Mouse (Mus musculus) CH12.LX (cell line): ENCODE measurements around the gene Dscam. TPM values are rescaled to one million over a fixed set of nuclear protein-coding genes. Genes with fewer than 3 reads are reported as not detected.

Source experiments
- DNase-seq: peaks from one replicate; pipeline ENCODE4 v3.0.0-alpha.2; 2013; ENCODE audit errors: extremely low read depth
- H3K27ac ChIP-seq: 2 replicates; pipeline ENCODE4 v1.5.1; 2012; ENCODE audit warnings: low read depth, mild to moderate bottlenecking, control low read depth, moderate library complexity; ENCODE audit not compliant: insufficient read depth
- H3K27me3 ChIP-seq: replicated peaks from 2 replicates; pipeline ENCODE3; 2012; ENCODE audit warnings: inconsistent platforms
- H3K36me3 ChIP-seq, 2 experiments: replicated peaks in 1 of 2; 2 replicates each; pipeline versions ENCODE3 to v1.6.1; 2012; ENCODE audit warnings: inconsistent platforms in 1 of 2, low read length in 1 of 2, mild to moderate bottlenecking in 1 of 2, mixed read lengths in 1 of 2, moderate library complexity in 1 of 2; ENCODE audit not compliant: control insufficient read depth in 1 of 2, insufficient read depth in 1 of 2
- H3K4me1 ChIP-seq, 2 experiments: 2 replicates each; pipeline ENCODE4 v1.6.1; 2012; ENCODE audit warnings: inconsistent platforms in 1 of 2, moderate library complexity in 1 of 2; ENCODE audit not compliant: insufficient read depth in 2 of 2, control insufficient read depth in 1 of 2
- H3K4me2 ChIP-seq: 2 replicates; pipeline ENCODE4 v1.6.1; 2012; ENCODE audit warnings: low read depth, mild to moderate bottlenecking, control low read depth; ENCODE audit not compliant: poor library complexity, insufficient read depth, severe bottlenecking
- H3K4me3 ChIP-seq, 3 experiments: fragments of 150-350 bp in 1 of 3; sonication (generic) in 1 of 3; replicated peaks in 1 of 3; 2 replicates each; pipeline versions ENCODE3 to v1.5.1; 2011 to 2012; ENCODE audit warnings: low read depth in 2 of 3, low read length in 2 of 3, mild to moderate bottlenecking in 2 of 3, moderate library complexity in 2 of 3, control low read depth in 1 of 3, improper control_type of control experiment in 1 of 3, inconsistent platforms in 1 of 3, mixed read lengths in 1 of 3; ENCODE audit not compliant: poor library complexity in 1 of 3
- H3K79me2 ChIP-seq: replicated peaks from 2 replicates; pipeline ENCODE4 v1.6.1; 2012; ENCODE audit warnings: mild to moderate bottlenecking, moderate library complexity; ENCODE audit not compliant: control insufficient read depth, poor library complexity, insufficient read depth, severe bottlenecking; ENCODE audit errors: extremely low read depth
- H3K9ac ChIP-seq: 2 replicates; pipeline ENCODE4 v1.6.1; 2012; ENCODE audit warnings: low read depth, mild to moderate bottlenecking, control low read depth, moderate library complexity; ENCODE audit not compliant: insufficient read depth
- H3K9me3 ChIP-seq: replicated peaks from 2 replicates; pipeline ENCODE3; 2012; ENCODE audit warnings: low read length, inconsistent platforms, mixed read lengths
- BHLHE40 ChIP-seq: IDR thresholded peaks from 2 replicates; pipeline ENCODE4 v1.6.1; 2011; ENCODE audit warnings: mild to moderate bottlenecking, low read depth, low read length, improper control_type of control experiment
- CHD2 ChIP-seq: IDR thresholded peaks from 2 replicates; pipeline ENCODE4 v1.6.1; 2011; ENCODE audit warnings: low read length, improper control_type of control experiment
- E2F4 ChIP-seq: IDR thresholded peaks from 2 replicates; pipeline ENCODE4 v1.6.1; 2011; ENCODE audit warnings: low read depth, low read length, improper control_type of control experiment; ENCODE audit not compliant: insufficient replicate concordance
- ETS1 ChIP-seq: conservative IDR thresholded peaks from 2 replicates; pipeline ENCODE4 v1.6.1; 2012; ENCODE audit warnings: low read depth, mild to moderate bottlenecking, inconsistent platforms, low read length, improper control_type of control experiment, moderate library complexity
- GABPA ChIP-seq: IDR thresholded peaks from 2 replicates; pipeline ENCODE4 v1.6.1; 2012; ENCODE audit warnings: low read depth, low read length, improper control_type of control experiment, inconsistent platforms; ENCODE audit not compliant: insufficient replicate concordance
- HCFC1 ChIP-seq: IDR thresholded peaks from 2 replicates; pipeline ENCODE4 v1.6.1; 2012; ENCODE audit warnings: low read depth, mild to moderate bottlenecking, inconsistent platforms, low read length, improper control_type of control experiment
- JUND ChIP-seq: conservative IDR thresholded peaks from 2 replicates; pipeline ENCODE4 v1.6.1; 2011; ENCODE audit warnings: low read depth, low read length, improper control_type of control experiment
- MAFK ChIP-seq: IDR thresholded peaks from 2 replicates; pipeline ENCODE4 v1.6.1; 2011; ENCODE audit warnings: low read length, improper control_type of control experiment; ENCODE audit not compliant: insufficient replicate concordance
- MEF2A ChIP-seq: IDR thresholded peaks from 2 replicates; pipeline ENCODE4 v1.6.1; 2014; ENCODE audit warnings: low read depth, mild to moderate bottlenecking, inconsistent platforms, low read length, improper control_type of control experiment, borderline replicate concordance
- MXI1 ChIP-seq: IDR thresholded peaks from 2 replicates; pipeline ENCODE4 v1.6.1; 2011; ENCODE audit warnings: mild to moderate bottlenecking, low read depth, low read length, improper control_type of control experiment
- MYC ChIP-seq: IDR thresholded peaks from 2 replicates; pipeline ENCODE4 v1.6.1; 2011; ENCODE audit warnings: low read depth, mild to moderate bottlenecking, improper control_type of control experiment, low read length
- NELFE ChIP-seq: IDR thresholded peaks from 2 replicates; pipeline ENCODE4 v1.6.1; 2011; ENCODE audit warnings: low read depth, low read length, improper control_type of control experiment
- POLR2A ChIP-seq: IDR thresholded peaks from 2 replicates; pipeline ENCODE4 v1.6.1; 2011; ENCODE audit warnings: low read depth, mild to moderate bottlenecking, improper control_type of control experiment, low read length
- POLR2AphosphoS2 ChIP-seq: IDR thresholded peaks from 2 replicates; pipeline ENCODE4 v1.6.1; 2011; ENCODE audit warnings: low read depth, low read length, improper control_type of control experiment
- RAD21 ChIP-seq: IDR thresholded peaks from 2 replicates; pipeline ENCODE4 v1.6.1; 2011; ENCODE audit warnings: low read depth, mild to moderate bottlenecking, low read length, improper control_type of control experiment, moderate library complexity
- TCF12 ChIP-seq: IDR thresholded peaks from 2 replicates; pipeline ENCODE4 v1.6.1; 2014; ENCODE audit warnings: low read depth, mild to moderate bottlenecking, inconsistent platforms, low read length, improper control_type of control experiment
- USF1 ChIP-seq: IDR thresholded peaks from 2 replicates; pipeline ENCODE4 v1.6.1; 2014; ENCODE audit warnings: low read depth, mild to moderate bottlenecking, inconsistent platforms, low read length, improper control_type of control experiment
- USF2 ChIP-seq: conservative IDR thresholded peaks from 2 replicates; pipeline ENCODE4 v1.6.1; 2011; ENCODE audit warnings: low read depth, low read length, improper control_type of control experiment
- ZC3H11A ChIP-seq: IDR thresholded peaks from 2 replicates; pipeline ENCODE4 v1.6.1; 2012; ENCODE audit warnings: low read depth, mild to moderate bottlenecking, inconsistent platforms, low read length, improper control_type of control experiment
- ZMIZ1 ChIP-seq: IDR thresholded peaks from 2 replicates; pipeline ENCODE4 v1.6.1; 2012; ENCODE audit warnings: low read depth, mild to moderate bottlenecking, inconsistent platforms, low read length, improper control_type of control experiment
- ZNF384 ChIP-seq: IDR thresholded peaks from 2 replicates; pipeline ENCODE4 v1.6.1; 2012; ENCODE audit warnings: low read depth, low read length, improper control_type of control experiment, inconsistent platforms
- dilution Hi-C: fragments of 300-500 bp; cut with MboI; formaldehyde crosslinking; loops from 2 replicates; pipeline ENCODE4 v1.14.3; 2020; ENCODE audit warnings: low sequenced_read_pairs; ENCODE audit not compliant: extremely low pct_unique_long_range_greater_than_20kb, extremely low pct_ligation_motif_present
- in situ Hi-C: fragments of 300-500 bp; cut with MboI; formaldehyde crosslinking; loops from 3 replicates; pipeline ENCODE4 v1.14.3; 2019; ENCODE audit warnings: low sequenced_read_pairs, low pct_ligation_motif_present, low pct_unique_long_range_greater_than_20kb, mixed read lengths
- polyA plus RNA-seq: library from polyadenylated mRNA; unstranded; fragments of >175 nt; gene quantifications from 2 replicates; pipeline ENCODE4 v1.2.1, GENCODE M21; 2012; ENCODE audit warnings: low read depth; ENCODE audit not compliant: insufficient read length
- total RNA-seq, 2 experiments: library from RNA; depleted of rRNA; stranded (reverse); fragments of 300-350 nt in 1 of 2; fragments of >200 nt in 1 of 2; gene quantifications; 2 replicates each; pipeline ENCODE4 v1.2.3; 2012 to 2014

Dscam gene
- total and polyA plus RNA-seq, 3 experiments, result under 0.01 to 0.39 (median 0.12) TPM

GRCm38 (mm10) chr16:97024406-97024805 is 146.1 kb downstream of the Dscam start:
- no peak for DNase-seq
- no peak for TF ChIP-seq NELFE
- Histone ChIP-seq H3K36me3 (no peaks in the 10 kb centered on the region), H3K27me3 (no peaks in the 10 kb centered on the region), H3K27ac (no peak overlapping the region), H3K9me3 (no peaks in the 10 kb centered on the region), H3K4me3 (no peak overlapping the region), H3K9ac (no peak overlapping the region), H3K79me2 (no peaks in the 10 kb centered on the region), H3K4me1 (peaks cover 0 to under 1% of the 10 kb centered on the region in 2 experiments; a peak in 2 of 4 replicates), H3K4me2 (no peak overlapping the region)
- in situ Hi-C loops (no loop called here), dilution Hi-C loops (no loop called here)

- no peak overlapping the region for H3K9ac ChIP-seq
- H3K9me3 ChIP-seq, result no peaks in the 10 kb centered on the region
- in situ Hi-C loops, result no loop called here
- H3K36me3 ChIP-seq, result no peaks in the 10 kb centered on the region
- H3K4me1 ChIP-seq, result peaks cover 0 to 10% of the 10 kb centered on the region in 2 experiments; a peak in 2 of 4 replicates
- H3K4me2 ChIP-seq, result no peak overlapping the region
- dilution Hi-C loops, result no loop called here
- no peak overlapping the region for H3K4me3 ChIP-seq
- H3K27ac ChIP-seq, result no peak overlapping the region
- no peak for DNase-seq
- H3K27me3 ChIP-seq, result no peaks in the 10 kb centered on the region
- no peaks in the 10 kb centered on the region for H3K79me2 ChIP-seq
- TF ChIP-seq MEF2A (no peak), TCF12 (no peak), RAD21 (no peak), POLR2A (no peak), USF2 (no peak), POLR2AphosphoS2 (no peak), MXI1 (no peak), CHD2 (no peak), ZNF384 (no peak), ZC3H11A (no peak), ZMIZ1 (no peak), BHLHE40 (no peak), GABPA (no peak), E2F4 (no peak), MYC (no peak)
Measured at GRCm38 (mm10) chr16:97021496-97021895, 149.1 kb downstream of the Dscam start.

- in situ Hi-C loops, result no loop called here
- H3K9ac ChIP-seq, result no peak overlapping the region
- H3K9me3 ChIP-seq, result no peaks in the 10 kb centered on the region
- no peaks in the 10 kb centered on the region for H3K27me3 ChIP-seq
- H3K4me2 ChIP-seq, result no peak overlapping the region
- no peak overlapping the region for H3K27ac ChIP-seq
- no peak for TF ChIP-seq USF1
- no peak for TF ChIP-seq ETS1
- no peak for TF ChIP-seq MXI1
- no peak for TF ChIP-seq MEF2A
- no peak for TF ChIP-seq MAFK
- TF ChIP-seq NELFE, result no peak
- TF ChIP-seq GABPA, result no peak
- TF ChIP-seq MYC, result no peak
- TF ChIP-seq HCFC1, result no peak
- no peak for TF ChIP-seq USF2
- TF ChIP-seq JUND, result no peak
- TF ChIP-seq BHLHE40, result no peak
- TF ChIP-seq TCF12, result no peak
- peaks cover 3 to 16% of the 10 kb centered on the region in 2 experiments; a peak in 3 of 4 replicates for H3K4me1 ChIP-seq
- dilution Hi-C loops, result no loop called here
- H3K4me3 ChIP-seq, result no peak overlapping the region
- H3K79me2 ChIP-seq, result no peaks in the 10 kb centered on the region
- no peak for DNase-seq
- no peaks in the 10 kb centered on the region for H3K36me3 ChIP-seq
Measured at GRCm38 (mm10) chr16:97018304-97018703, 152.2 kb downstream of the Dscam start.
